Mouse (Mus musculus) spleen, postnatal 0 days (tissue): ENCODE data around the gene Creld2. TPM values are rescaled to one million over a fixed set of nuclear protein-coding genes. Genes with fewer than 3 reads are reported as not detected.

Experiments
- polyA plus RNA-seq: library from polyadenylated mRNA; unstranded; fragments of >200 nt; fragmentation: Nextera tagmentation; extraction: Ambion mirVana; gene quantifications from 2 replicates; pipeline ENCODE4 v1.2.1, GENCODE M21; 2015

The Creld2 gene
- polyA plus RNA-seq: 27.7 and 32.1 TPM in 2 replicates

GRCm38 (mm10) chr15:88819026-88819905 is at the start of gene Creld2, which contains the start of gene Alg12:
Creld2 (plus strand) TSS chr15:88819646.
Alg12 (minus strand) TSS chr15:88819318.

GRCm38 (mm10) chr15:88861772-88862622 is 42.6 kb downstream of the Creld2 start, which contains the start of gene Pim3:
Pim3 (plus strand) TSS chr15:88862186.

Other genes starting within 250 kb of the Creld2 start
- gene Zdhhc25, start 219.3 kb upstream of the Creld2 start, polyA plus RNA-seq: not detected in 2 replicates
- 10.9 TPM in 2 replicates for gene Brd1, start 85.4 kb upstream of the Creld2 start, polyA plus RNA-seq
- gene Zbed4, start 68.0 kb upstream of the Creld2 start, polyA plus RNA-seq: 6.4 and 6.9 TPM in 2 replicates
- gene Alg12, start 328 bp upstream of the Creld2 start, polyA plus RNA-seq: 3.6 and 4.3 TPM in 2 replicates
- 14.3 and 14.4 TPM in 2 replicates for gene Pim3, start 42.5 kb downstream of the Creld2 start, polyA plus RNA-seq
- not detected in 2 replicates for gene Ttll8, start 134.8 kb downstream of the Creld2 start, polyA plus RNA-seq
- gene Mlc1, start 159.4 kb downstream of the Creld2 start, polyA plus RNA-seq: not detected in 2 replicates
- not detected in 2 replicates for gene Mov10l1, start 163.3 kb downstream of the Creld2 start, polyA plus RNA-seq
- gene Panx2, start 240.1 kb downstream of the Creld2 start, polyA plus RNA-seq: not detected in 2 replicates